Mouse (Mus musculus) C2C12 (cell line): ENCODE results near the gene 2210011C24Rik.

ENCODE experiments used
- CEBPB ChIP-seq: IDR thresholded peaks from one replicate; pipeline ENCODE4 v1.6.1; 2011; ENCODE audit warnings: low read depth, mild to moderate bottlenecking, control low read depth, moderate library complexity
- CTCF ChIP-seq: IDR thresholded peaks from one replicate; pipeline ENCODE4 v1.5.1; 2011; ENCODE audit not compliant: control insufficient read depth, insufficient read depth, insufficient read length
- MYOD1 ChIP-seq: IDR thresholded peaks from one replicate; pipeline ENCODE4 v1.6.1; 2011; ENCODE audit warnings: low read depth; ENCODE audit not compliant: control insufficient read depth, insufficient read length
- MYOG ChIP-seq: IDR thresholded peaks from one replicate; pipeline ENCODE4 v1.6.1; 2011; ENCODE audit not compliant: control insufficient read depth, insufficient read length; ENCODE audit errors: extremely low read depth
- USF1 ChIP-seq: IDR thresholded peaks from one replicate; pipeline ENCODE4 v1.6.1; 2011; ENCODE audit warnings: low read depth, mild to moderate bottlenecking, control low read depth, moderate library complexity

DNA sequence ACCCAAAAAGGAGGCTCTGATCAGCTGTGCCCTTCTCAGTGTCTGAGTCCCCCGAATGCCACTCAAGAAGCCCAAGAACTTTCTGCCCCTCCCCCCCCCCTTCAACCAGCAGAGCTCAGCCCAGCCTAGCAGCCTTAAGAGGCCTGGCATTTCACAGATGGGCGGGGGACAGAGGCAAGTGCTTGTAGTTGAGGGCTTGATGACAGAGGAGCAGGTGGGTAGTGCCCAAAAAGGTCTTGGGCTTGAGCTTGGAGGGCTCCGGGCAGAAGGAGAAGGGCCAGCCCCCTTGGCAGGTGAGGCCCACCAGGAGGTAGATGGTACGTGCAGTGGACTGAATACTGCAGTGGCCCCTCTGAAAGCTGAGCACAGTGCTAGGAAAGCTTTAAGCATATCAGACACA is 37.5 kb downstream of the 2210011C24Rik start:
- TF ChIP-seq CTCF: no peak
- no peak for TF ChIP-seq MYOG
- no peak for TF ChIP-seq CEBPB
- no peak for TF ChIP-seq USF1
- no peak for TF ChIP-seq MYOD1
